Mouse (Mus musculus) gastrocnemius, postnatal 4 days (tissue): ENCODE results near the gene Nrxn3. TPM values are rescaled to one million over a fixed set of nuclear protein-coding genes. Genes with fewer than 3 reads are reported as not detected.

Source experiments
- DNase-seq, 2 experiments: peaks; one replicate each; pipeline ENCODE4 v3.0.0; 2021 to 2022; ENCODE audit warnings: low spot score in 2 of 2, mixed read lengths in 2 of 2
- total RNA-seq, 2 experiments: library from RNA; stranded (reverse); gene quantifications; 2 replicates each; pipeline ENCODE4 v1.2.3; 2021

Nrxn3 gene
- total RNA-seq, 2 experiments from 2014 or later = 2.5 to 3.1 TPM

DNA sequence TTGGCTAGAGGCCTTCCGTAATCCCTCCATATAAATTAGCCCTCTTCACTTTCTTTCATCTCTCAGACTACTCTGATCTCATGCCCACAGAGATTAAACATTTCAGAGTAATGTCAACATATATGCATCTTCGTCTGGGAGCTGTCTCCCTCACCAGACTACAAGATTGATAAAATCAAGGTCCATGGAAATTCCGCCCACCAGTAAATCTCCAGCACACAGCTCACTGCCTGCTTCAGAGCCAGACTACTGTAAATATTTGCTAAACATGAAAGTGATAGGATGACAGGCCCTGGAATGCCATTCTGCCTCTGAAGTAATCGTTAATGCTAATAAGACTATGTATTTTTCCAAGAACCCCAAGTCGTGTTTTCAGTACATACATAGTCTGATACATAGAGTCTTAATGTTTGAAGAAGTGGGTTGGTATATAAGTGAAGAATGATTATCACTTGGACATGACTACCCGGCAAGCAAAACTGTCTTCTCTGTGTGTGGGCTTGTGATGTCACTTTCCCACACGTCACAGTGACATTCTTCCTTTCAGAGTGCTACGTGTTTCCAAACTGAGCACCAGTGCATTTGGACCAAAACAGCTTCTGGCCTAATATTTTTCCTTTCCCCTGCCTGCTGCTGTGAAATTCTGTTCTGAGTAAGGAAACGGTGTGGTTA is 433.5 kb downstream of the Nrxn3 start:
- DNase-seq = no peak

DNA sequence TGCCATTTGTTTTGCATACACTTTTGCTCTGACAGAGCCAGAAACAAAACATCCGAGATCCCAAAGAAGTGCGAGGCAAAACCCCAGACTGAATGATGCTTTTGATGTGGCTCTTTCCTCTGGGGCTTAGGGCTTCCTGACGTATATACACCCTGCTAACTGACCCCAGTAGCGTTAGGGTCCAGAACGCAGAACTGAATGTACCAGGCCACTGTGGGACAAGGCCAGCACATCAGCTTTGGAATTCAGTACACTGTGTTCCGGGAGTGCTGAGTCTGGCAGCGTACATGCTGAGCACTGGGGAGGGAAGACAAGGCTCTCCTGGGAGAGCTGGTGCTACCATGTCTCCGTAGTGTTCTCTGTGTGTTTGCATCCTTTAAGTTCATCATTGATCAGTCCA is 436.7 kb downstream of the Nrxn3 start:
- DNase-seq = no peak

DNA sequence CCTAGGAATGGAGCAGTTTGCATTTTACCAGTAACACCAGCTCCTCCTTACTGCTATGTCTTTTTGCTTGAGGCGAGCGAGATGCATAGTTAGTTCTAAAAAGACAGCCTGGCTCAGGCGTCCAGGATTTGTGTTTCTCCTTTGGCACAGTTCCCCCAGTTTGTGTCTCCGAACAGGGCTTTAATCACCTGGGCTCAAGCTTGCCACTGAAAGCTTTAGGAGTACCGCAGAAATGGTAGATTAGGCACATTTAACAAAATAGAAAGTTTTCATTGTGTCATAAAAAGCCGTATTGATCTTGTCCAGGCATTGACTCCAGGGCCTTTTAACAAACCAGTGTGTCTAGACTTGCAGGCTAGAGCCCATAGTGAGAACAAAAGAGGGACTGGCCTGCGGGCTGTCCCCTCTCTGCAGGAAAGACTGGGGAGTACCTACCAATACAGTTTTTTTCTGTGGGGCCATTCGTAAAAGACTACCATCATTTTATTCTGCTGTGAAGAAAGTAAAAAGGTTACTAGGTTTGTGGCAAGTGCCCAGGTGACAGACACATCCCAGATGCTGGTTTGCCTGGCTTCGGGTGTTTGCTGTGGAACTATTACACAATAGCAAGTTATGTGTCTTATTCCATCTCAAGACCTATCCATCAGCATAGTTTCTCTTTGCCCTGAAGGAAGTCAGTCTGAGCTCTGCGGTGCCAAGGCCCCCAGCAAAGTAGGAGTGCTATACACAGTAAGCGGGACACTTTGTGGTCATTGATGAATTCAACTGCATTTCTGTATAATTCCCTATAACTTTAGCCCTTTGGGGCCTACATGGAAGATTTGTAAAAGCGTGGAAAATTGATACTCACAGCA is 451.9 kb downstream of the Nrxn3 start:
- DNase-seq = no peak

DNA sequence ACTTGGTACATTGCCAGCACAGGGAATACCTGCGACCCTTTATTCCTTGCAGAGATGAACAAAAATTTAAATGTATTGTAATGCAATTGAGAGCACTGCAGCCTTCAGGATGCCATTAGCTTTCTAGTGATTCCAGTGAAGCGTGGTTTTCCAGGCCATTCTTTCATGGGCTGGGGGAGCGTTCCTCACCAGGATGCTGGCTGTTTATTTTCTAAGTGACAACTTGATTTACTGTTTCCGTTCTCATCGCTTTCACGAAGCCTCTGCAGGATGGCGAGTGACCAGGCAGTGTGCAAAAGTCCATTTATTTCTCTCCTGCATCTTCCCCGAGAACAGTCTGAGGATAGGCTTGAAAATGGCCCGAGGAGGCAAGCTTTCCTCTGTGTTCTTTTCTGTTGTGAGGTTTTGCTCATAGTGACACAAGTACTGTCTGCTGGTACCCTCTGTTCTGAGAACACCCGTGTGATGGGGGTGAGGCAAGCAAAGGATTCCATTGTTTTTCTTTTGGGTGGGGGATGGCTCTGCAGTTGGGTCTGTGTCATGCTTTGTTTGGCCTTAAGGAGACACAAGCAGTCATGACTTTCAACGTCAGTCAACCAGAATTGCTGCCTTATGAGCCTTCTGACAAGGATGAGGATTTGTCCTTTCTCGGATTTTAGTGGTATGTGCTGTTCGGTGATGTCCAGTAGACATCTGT is 457.4 kb downstream of the Nrxn3 start:
- DNase-seq = no peak

DNA sequence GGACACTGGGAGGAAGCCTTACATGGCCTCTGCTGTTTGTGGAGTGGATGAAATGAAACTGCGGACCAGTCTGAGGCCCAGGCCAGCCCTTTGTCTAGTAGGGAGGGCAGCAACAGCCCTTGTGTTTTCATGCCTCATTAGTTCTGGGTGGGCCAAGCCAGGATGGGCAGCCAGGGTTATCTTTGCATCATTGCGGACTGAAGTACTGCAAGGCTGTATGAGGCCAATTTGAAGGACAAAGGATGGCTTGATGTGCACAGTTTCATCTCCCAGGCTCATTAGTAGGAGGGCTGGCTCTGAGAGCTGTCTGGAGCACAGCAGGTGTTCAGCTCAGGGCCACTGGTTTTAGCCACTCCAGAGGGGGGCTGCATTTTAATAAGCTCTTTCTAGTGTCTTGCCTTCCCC is 458.5 kb downstream of the Nrxn3 start:
- DNase-seq = no peak

DNA sequence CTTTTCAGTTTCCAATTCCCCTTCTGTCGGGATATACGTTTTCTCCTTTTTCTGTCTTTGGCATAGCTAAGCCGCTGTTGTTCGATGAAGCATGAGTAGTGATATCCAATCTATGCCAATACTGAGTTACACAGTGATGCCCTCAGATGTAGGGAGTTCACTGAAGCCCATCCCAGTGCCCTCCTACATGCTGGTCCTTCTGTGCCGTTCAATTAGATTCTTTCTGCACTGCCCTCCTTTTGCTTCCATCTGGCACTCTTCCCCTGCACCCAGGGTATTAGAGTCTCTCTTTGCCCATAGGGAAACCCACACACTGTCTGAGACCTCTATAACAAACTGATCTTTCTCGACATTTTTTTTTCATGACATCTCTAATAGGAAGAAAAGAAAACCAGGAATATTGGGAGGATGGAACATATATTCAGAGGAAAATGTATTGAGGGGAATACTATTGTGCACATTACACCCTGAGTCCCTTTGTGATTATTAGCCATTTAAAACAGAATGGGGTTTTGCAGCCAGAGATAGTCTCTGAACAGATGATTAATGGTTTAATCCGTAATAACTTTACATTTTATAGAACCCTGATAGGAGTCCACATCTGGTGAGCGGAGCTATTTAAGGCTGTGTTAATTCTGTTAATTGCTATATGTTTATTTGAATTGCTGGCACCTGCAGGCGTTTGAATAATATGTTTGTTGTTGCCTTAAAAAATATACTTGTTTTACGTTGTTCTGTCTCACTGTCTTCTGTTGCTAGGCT is 476.3 kb downstream of the Nrxn3 start:
- no peak for DNase-seq

DNA sequence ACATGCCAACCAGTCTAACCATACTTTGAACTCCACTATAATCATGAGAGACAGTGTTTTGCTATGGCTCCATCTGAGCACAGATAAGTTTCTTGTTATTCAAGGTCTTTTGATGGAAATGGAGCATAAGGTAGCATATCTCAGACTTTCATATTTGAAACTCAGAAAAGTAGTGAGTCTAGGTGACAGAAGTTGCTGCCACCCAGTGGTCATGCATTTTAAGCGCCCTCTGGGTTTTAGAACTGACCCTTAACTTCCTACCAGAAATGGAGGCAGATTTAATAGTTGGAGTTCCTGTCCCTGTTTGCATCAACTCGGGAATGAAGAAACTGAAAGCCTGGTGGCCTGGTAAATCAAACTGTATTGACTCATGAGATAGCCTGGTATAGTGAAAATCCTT is 488.9 kb downstream of the Nrxn3 start:
- no peak for DNase-seq

DNA sequence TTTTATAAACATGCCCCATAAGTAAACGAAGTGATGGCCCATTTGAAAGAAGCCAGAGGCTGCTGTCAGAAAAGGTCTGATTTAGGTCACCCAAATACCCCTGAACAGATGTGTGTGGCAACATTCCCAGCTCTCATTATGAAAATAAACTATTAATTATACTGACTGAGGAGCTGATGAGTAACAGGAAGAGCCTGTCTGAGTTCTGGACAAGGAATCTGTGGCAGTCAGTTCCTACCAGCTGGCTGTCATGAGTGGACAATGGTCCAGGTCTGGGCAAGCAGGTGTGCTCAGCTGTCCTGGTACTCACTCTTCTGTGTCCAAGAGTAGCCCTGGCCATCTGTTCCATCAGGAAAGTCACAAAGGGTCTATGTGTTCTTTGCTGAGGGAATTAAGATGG is 517.1 kb downstream of the Nrxn3 start:
- DNase-seq = no peak

DNA sequence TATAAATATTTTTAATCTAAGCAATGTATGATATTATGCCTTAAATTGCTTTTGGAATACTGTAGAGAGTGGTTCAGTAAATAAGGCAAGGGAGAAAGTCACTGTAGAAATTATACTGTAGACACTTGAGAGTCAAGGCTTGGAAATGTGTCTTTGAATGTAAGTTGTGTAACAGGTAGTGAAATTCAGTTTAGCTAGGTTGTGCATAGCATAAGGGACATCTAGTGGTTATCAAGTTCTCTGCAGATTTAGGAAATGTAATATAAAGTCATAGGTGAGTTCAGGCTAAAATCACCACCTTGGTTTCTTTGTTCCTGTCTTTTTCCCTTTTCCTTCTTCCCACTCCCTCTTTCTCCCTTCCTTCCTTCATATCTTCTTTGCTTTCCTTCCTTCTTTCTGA is 518.9 kb downstream of the Nrxn3 start:
- DNase-seq = no peak

DNA sequence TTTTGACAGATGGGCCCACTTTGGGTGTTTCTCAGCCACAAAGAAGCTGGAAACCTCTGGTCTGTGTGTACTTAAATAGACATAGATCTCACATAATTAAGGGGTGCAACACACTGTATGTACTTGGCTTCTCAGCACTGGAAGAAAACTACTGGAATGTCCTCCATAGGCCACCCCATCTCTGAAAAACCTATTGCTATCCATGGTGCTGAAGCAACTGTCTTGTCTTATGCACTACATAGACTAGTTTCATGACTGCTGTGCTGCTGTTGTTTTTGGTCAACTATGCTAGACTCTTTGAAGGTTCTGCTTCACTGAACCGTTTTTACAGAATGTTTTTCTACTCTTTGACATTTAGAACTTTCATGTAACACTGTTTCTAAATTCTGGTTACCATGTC is 519.8 kb downstream of the Nrxn3 start:
- DNase-seq = no peak

DNA sequence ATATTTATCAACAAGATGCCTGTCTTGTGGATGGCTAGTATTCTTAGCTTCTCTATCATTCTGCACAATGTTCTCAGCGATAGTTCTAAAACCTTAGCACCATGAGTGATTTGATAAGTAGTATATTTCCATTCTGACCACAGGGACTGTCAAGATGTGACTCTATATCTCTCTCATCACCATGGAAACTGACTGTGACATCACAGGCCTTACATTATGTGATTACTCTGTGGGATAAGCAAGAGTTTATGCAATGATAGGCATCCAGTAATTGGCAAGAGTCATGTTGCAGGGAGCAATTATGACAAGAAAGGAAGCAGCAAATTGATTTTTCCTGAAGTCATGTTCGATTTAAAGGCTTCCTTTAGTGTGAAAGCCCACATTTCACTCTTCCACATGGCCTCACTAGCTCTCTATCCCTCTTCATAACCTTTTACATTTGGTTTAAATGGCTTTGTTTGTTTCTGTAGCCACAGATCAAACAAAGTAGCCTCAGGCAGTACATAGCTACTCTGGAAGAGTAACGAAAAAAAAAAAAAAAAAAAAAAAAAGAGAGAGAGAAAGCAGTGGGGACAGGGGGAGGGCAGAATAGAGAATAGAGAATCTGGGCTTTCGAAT is 532.7 kb downstream of the Nrxn3 start:
- DNase-seq = no peak

DNA sequence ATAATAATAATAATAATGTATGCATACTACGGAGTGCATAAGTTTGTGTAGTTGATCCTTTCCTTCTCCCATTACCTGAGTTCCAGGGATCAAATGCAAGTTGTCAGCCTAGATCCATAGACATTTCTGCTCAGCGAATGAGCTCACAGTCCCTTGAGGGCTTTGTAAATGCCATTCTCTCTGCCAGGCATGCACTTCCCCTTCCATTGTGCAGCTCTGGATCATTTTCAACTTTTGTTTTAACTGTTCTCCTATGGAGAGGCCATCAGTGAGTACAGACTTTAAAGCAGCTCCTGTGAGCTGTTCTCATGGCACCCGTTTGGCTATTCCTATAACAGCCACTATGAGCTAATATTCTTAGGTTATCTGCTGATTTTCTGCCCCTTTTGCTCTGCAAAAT is 536.2 kb downstream of the Nrxn3 start:
- DNase-seq = no peak

DNA sequence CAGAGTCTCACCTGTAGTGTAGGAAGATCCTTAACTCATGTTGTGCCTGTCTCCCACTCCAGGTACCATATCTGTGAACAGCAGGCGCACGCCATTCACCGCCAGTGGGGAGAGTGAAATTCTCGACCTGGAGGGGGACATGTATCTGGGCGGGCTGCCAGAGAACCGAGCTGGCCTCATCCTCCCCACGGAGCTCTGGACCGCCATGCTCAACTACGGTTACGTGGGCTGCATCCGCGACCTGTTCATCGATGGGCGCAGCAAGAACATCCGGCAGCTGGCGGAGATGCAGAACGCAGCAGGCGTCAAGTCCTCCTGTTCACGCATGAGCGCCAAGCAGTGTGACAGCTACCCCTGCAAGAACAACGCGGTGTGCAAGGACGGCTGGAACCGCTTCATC is 537.4 kb downstream of the Nrxn3 start:
- DNase-seq = no peak

DNA sequence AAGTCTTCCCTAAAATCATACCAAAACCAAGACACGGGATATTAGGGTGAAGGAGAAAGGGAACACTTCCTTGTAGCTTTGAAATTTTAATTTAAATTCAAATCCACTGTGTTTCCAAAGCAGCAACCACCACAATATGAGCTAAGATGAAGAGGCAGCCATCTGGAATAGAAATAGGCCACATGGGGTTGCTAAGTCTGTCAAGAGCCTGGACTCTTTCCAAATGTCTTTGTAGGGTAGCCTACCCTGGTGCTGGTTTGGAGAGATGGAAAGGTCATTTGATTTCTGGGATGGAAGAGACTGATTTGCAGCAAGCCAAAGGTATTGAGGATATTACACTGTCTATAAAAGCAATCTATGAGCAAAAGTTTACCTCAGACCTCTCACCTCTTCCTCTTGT is 539.6 kb downstream of the Nrxn3 start:
- DNase-seq = no peak

DNA sequence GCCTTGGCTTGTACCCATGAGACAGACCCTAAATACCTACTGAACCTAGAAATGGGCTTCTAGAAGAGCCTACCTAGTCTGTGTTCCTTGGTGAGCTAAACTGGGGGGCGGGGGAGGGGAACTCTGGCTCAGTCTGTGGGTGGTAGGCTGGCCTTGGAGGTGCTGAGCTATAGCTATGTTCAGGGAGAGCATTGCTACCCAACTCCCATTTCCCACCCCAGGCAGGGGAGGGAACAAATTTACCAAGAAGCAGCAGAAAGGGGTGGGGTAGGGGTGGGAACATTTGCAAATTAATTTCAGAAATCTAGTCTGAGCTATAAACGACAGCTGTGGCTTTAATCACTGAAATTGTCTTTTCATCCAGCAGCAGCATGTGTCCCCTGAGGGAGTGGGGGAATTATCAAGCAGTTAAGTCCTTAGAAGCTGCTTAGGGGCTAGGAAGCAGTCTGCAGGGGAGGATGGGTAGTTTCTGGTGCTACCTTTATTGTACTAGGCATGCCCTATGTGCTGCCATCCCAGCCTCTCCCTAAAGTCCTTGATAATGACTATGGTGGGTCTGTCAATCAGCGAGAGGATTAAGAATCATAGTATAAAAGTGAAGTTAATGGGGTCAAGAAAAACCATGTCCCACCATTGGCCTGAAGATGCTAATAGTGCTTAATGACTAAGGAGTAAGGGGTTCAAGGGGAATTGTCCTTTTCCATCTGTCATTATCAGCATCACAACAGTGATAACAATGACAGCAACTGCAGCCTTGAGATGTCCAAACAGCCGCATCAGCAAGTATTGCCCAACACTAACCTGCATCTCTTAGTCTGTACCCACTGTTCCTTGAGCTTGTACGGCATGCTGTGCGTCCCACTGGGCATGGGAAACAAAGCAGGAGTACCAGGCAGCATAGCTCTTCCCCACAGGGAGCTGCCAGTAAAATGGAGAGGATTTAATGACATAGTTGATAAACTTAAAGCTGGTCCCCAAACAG is 560.0 kb downstream of the Nrxn3 start:
- no peak for DNase-seq

DNA sequence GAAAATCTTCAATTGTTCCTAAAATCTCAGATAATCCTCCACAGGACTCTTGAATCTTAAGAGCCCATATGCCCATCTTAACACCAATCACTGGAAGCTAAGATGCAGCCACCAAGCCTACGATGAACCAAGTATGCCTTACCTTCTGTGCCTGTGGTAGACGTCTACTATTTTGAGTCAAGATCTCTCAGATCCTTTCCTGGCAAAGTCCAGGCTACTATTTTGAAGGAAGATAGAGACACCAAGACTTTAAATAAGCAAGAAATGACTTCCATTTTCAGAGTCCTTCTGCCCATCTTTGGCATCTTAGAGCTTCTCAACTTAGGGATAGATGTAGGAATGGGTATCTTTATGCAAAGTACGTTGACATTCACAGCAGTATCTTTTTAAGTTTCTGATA is 561.7 kb downstream of the Nrxn3 start:
- DNase-seq = no peak

DNA sequence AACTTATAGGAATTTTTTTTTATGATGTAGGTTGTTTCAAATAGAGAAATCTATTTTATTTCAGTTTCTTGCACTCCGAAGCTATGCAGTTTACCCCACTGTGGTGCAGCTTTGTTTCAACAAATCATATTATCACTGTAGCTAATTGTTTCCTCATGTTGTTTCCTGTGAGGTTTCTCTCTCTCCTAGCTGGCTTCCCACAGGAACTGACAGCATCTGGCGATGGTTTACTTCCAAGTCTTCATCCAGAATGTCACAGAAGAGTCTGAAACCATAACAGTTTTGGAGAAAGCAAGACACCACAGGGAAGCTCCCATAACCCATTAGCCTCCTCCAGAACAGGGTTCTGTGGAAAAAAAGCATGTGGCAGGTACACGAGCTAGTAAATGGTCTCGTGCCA is 564.4 kb downstream of the Nrxn3 start:
- DNase-seq = no peak

DNA sequence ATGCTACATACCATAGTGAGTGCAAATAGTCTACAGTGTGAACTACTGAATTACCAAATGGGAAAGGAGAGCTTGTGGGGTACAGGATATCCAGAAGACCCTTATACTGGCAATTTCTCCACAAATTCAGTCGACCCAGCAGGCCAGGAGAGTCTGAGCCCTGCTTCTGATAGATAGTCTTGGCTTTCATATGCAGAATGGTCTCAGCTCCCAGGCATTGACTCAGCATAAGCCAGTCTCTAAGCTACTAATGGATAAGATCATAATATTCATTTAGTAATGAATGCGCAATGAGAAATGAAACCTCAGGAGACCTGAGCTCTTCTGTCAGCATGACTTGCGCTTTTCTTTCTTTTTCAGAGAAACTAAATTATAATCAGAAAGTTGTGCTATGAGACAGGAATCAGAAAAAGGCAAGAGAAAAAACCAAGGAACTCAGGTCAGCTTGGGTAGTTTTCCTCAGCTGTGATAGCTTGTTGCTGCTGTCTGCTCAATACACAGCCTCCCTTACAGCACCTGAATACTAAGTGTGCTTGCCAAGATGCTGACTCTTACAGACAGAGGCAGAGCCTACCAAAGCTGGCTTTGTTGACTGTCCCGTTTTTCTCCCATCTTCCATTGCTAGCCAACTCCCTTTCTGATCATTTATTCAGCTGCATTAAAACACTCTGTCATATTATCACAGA is 567.1 kb downstream of the Nrxn3 start:
- no peak for DNase-seq
